Comparison of ENCODE assay signal across 6 mouse cellular contexts in the genomic region with DNA sequence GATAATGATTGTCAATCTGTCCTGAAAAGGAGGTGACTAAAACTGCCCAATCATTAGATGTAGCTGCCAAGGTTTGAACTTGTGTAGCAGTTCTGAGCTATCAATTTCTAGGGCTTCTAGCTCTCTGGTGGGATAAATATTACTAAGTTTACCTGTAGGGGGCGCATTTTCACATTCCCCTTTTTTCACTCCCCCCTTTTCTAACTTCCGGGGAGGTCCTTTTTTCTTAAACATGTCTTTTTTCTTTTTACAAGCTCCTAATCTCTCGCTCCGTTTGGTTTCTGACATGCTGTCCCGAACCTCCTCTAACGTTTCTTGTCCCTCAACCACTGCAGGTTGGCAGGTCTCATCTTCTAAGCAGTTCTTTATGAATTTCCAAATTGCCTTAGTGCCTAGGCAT.
DNase-seq lines count a peak whose midpoint lies in the region; ATAC-seq and TF ChIP-seq lines count a peak whose summit lies in the region.
"Not testable (repeated sequence)": the region's sequence is repeated elsewhere in the genome, so short reads cannot be mapped to it uniquely, and the experiment has no call there.

No protein-coding gene starts in this region.

- WGBS in liver, embryonic 15.5 days (ENCODE audit: insufficient replicate concordance) = 65% methylated on average over 6 of the region's 6 CpGs

- not testable (repeated sequence) for H3K4me1 ChIP-seq in MEL (ENCODE audit: control insufficient read depth in 1 of 2, insufficient read depth in 2 of 2, low read length in 2 of 2); bone marrow macrophage, adult 2 months (ENCODE audit: control insufficient read depth, insufficient read depth, low read length); liver, embryonic 15.5 days (replicated peaks)

- H3K79me2 ChIP-seq in MEL (ENCODE audit: control insufficient read depth, insufficient read depth, low read length, poor library complexity) = not testable (repeated sequence)

- not testable (repeated sequence) for H3K27me3 ChIP-seq in MEL (ENCODE audit: control insufficient read depth in 1 of 2, insufficient read depth in 2 of 2, low read length in 2 of 2); liver, embryonic 15.5 days

- H3K9ac ChIP-seq in MEL (ENCODE audit: control insufficient read depth, low read depth, low read length, poor library complexity, severe bottlenecking) = peak overlapping the region; percentile 67
- H3K9ac ChIP-seq in liver, embryonic 15.5 days = not testable (repeated sequence)

- H3K4me3 ChIP-seq in MEL (ENCODE audit: control insufficient read depth in 1 of 2, insufficient read depth in 1 of 2, low read depth in 2 of 2, low read length in 2 of 2) = peak overlapping the region; percentile 61 to 68
- peak overlapping the region; percentile 48 for H3K4me3 ChIP-seq in bone marrow macrophage, adult 2 months (ENCODE audit: insufficient read depth, low read length)
- H3K4me3 ChIP-seq in liver, embryonic 15.5 days (replicated peaks) = not testable (repeated sequence)

- H3K4me2 ChIP-seq in liver, embryonic 15.5 days = 0 out of 2 replicates have a peak overlapping the region, but pooled peaks have one; percentile 3

- peak overlapping the region; percentile 91 for H3K27ac ChIP-seq in MEL (ENCODE audit: control insufficient read depth, low read depth, low read length)
- peak overlapping the region; percentile 50 for H3K27ac ChIP-seq in bone marrow macrophage, adult 2 months (ENCODE audit: insufficient read depth, low read depth, low read length)
- H3K27ac ChIP-seq in liver, embryonic 15.5 days (replicated peaks) = not testable (repeated sequence)

- not testable (repeated sequence) for H3K9me3 ChIP-seq in MEL (replicated peaks; ENCODE audit: insufficient read depth, low read length); liver, embryonic 15.5 days (replicated peaks)

- not testable (repeated sequence) for TF ChIP-seq RAD21 in MEL (IDR thresholded peaks at IDR 0.05; ENCODE audit: low read depth, low read length)

- not testable (repeated sequence) for ATAC-seq in liver, embryonic 15.5 days (ENCODE audit: insufficient read depth)

- TF ChIP-seq EP300 in MEL (IDR thresholded peaks at IDR 0.05; ENCODE audit: low read depth in 1 of 2, low read length in 2 of 2) = not testable (repeated sequence)

- TF ChIP-seq CTCF in MEL (IDR thresholded peaks at IDR 0.05 in 2 of 3, conservative IDR thresholded peaks at IDR 0.05 in 1 of 3; ENCODE audit: control insufficient read depth in 1 of 3, insufficient read depth in 1 of 3, low read depth in 2 of 3, low read length in 3 of 3, poor library complexity in 1 of 3, severe bottlenecking in 1 of 3) = peak in 2 of 3 experiments; percentile 24 to 49; a peak in 4 of 6 replicates
- not testable (repeated sequence) for TF ChIP-seq CTCF in bone marrow macrophage, adult 2 months (IDR thresholded peaks at IDR 0.05; ENCODE audit: low read depth, low read length)

- peak; percentile 6 for DNase-seq in CD4-positive helper T cell, adult 2 months (ENCODE audit: low read depth, low spot score)
- DNase-seq in MEL (ENCODE audit: low read depth, low spot score) = peak; percentile 78
- peak; percentile 17 for DNase-seq in naive thymus-derived CD4-positive, alpha-beta T cell, adult 2 months (ENCODE audit: low read depth)
- DNase-seq in thymus, postnatal 14 days = peak; percentile 2

- H3K36me3 ChIP-seq in MEL (ENCODE audit: control insufficient read depth in 1 of 2, insufficient read depth in 2 of 2, low read length in 2 of 2) = peaks cover 3 to 17% of the 10 kb centered on the region in 2 experiments
- H3K36me3 ChIP-seq in liver, embryonic 15.5 days (replicated peaks) = not testable (repeated sequence)

- TF ChIP-seq POLR2A in MEL (IDR thresholded peaks at IDR 0.05; ENCODE audit: control insufficient read depth in 1 of 2, insufficient read depth in 1 of 2, low read depth in 1 of 2, low read length in 2 of 2, poor library complexity in 1 of 2) = peak in 1 of 2 experiments; percentile 36; a peak in 1 of 4 replicates
- not testable (repeated sequence) for TF ChIP-seq POLR2A in bone marrow macrophage, adult 2 months (IDR thresholded peaks at IDR 0.05; ENCODE audit: borderline replicate concordance, low read depth, low read length)

TF ChIP-seq in MEL, 35 proteins besides CTCF, POLR2A, EP300 and RAD21:
- TF ChIP-seq ZNF384 (IDR thresholded peaks at IDR 0.05; ENCODE audit: low read depth, low read length) (peak; percentile 34; the same call in 1 of the 2 replicates), ELF1 (IDR thresholded peaks at IDR 0.05; ENCODE audit: low read depth, low read length) (peak; percentile 40; the same call in 1 of the 2 replicates), TBP (IDR thresholded peaks at IDR 0.05; ENCODE audit: low read depth, low read length) (0 out of 2 replicates have a peak, but pooled peaks have one; percentile 32)
TF ChIP-seq in MEL: peak in this region for 3; not testable (repeated sequence) for 32.

Comparison
In these comparisons a context has a peak if more than half of its experiments do, and no peak if none do; other contexts are left out.
1. DNase-seq: peak in every context shown above with its lines; median percentile 78 in MEL; 17 in naive thymus-derived CD4-positive, alpha-beta T cell, adult 2 months; 6 in CD4-positive helper T cell, adult 2 months; 2 in thymus, postnatal 14 days.